Mouse (Mus musculus) lung, postnatal 0 days (tissue): ENCODE results near the gene Ldb3.

ENCODE experiments used
- CTCF ChIP-seq: IDR thresholded peaks from 2 replicates; pipeline ENCODE4 v1.5.1; 2016; ENCODE audit warnings: antibody characterized with exemption, mild to moderate bottlenecking
- EP300 ChIP-seq: IDR thresholded peaks from 2 replicates; pipeline ENCODE4 v1.6.1; 2016; ENCODE audit warnings: antibody characterized with exemption, mild to moderate bottlenecking, control low read depth

- TF ChIP-seq CTCF (peak; percentile 75), EP300 (no peak)
Measured at GRCm38 (mm10) chr14:34620611-34621376, 32.3 kb upstream of the Ldb3 start.
